Mouse (Mus musculus): ENCODE results near the gene Msl2. TPM values are rescaled to one million over a fixed set of nuclear protein-coding genes. Genes with fewer than 3 reads are reported as not detected.

Msl2 gene
- polyA plus RNA-seq, 1 experiment from 2014 or later, result 2.6 TPM

GRCm38 (mm10) chr9:101072506-101072905, 1.4 kb upstream of the Msl2 start:
- no peak overlapping the region for H3K27ac ChIP-seq (ENCODE audit: low read length)
- no peak overlapping the region for H3K9ac ChIP-seq (ENCODE audit: low read depth, low read length)
- ATAC-seq, result no peak
- WGBS, result 39% methylated on average over 5 of the region's 5 CpGs
- H3K4me3 ChIP-seq (ENCODE audit: low read length), result no peak overlapping the region
- no peaks in the 10 kb centered on the region for H3K36me3 ChIP-seq (ENCODE audit: control insufficient read depth, insufficient read depth, low read length)
- H3K9me3 ChIP-seq (ENCODE audit: control insufficient read depth, low read length), result no peaks in the 10 kb centered on the region
- H3K4me1 ChIP-seq (ENCODE audit: control insufficient read depth, insufficient read depth, low read length), result peaks cover 3% of the 10 kb centered on the region; the same call in 1 of the 2 replicates
- H3K4me2 ChIP-seq (ENCODE audit: low read depth, low read length), result no peak overlapping the region
- no peaks in the 10 kb centered on the region for H3K27me3 ChIP-seq (replicated peaks; ENCODE audit: control insufficient read depth, insufficient read depth, low read length)

GRCm38 (mm10) chr9:101073041-101073986, 587 bp upstream of the Msl2 start:
- Histone ChIP-seq H3K4me3 (ENCODE audit: low read length) (peak overlapping the region; percentile 72), H3K9ac (ENCODE audit: low read depth, low read length) (peak overlapping the region; percentile 99), H3K4me1 (ENCODE audit: control insufficient read depth, insufficient read depth, low read length) (peaks cover 7% of the 10 kb centered on the region; the same call in 1 of the 2 replicates), H3K27ac (ENCODE audit: low read length) (peak overlapping the region; percentile 100), H3K4me2 (ENCODE audit: low read depth, low read length) (peak overlapping the region; percentile 73), H3K9me3 (ENCODE audit: control insufficient read depth, low read length) (no peaks in the 10 kb centered on the region), H3K36me3 (ENCODE audit: control insufficient read depth, insufficient read depth, low read length) (no peaks in the 10 kb centered on the region), H3K27me3 (replicated peaks; ENCODE audit: control insufficient read depth, insufficient read depth, low read length) (no peaks in the 10 kb centered on the region)
- WGBS, result 1% methylated on average over 64 of the region's 65 CpGs
- peak; percentile 94 for ATAC-seq

DNA sequence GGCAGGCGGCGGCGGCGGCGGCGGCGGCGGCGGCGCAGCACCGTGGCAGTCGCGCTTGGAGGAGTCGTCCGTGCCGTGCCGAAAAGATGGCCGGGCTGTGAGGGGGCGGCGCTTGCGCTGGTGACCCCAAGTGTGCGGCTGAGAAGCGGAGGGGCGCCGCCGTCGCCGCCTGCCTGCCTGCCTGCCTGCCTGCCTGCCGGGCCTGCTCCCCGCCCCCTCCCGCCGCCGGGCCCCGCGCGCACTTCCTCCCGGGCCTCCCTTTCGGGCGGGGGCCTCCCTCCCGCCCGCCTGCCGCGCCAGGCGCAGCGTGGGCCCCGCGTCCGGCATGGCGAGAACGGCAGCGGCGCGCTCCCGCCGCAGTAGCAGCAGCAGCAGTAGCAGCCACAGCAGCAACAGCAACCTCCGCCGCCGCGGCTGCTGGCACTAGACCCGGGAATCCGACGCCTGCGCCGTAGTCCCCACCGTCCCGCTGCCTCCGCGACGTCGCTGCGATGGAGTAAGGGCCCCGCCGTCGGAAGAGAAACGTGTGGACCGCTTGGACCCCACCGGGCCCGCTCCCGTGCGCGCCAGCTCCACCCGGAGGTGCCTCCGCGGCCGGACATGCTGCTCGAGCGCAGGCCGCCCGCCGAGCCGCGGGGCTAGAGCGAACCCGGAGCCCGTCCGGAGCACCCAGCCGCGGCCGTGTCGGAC, 576 bp downstream of the Msl2 start:
- peak overlapping the region; percentile 72 for H3K4me3 ChIP-seq (ENCODE audit: low read length)
- H3K9me3 ChIP-seq (ENCODE audit: control insufficient read depth, low read length), result no peaks in the 10 kb centered on the region
- peak overlapping the region; percentile 99 for H3K9ac ChIP-seq (ENCODE audit: low read depth, low read length)
- peak overlapping the region; percentile 69 for H3K4me2 ChIP-seq (ENCODE audit: low read depth, low read length)
- under 1% methylated on average over 73 of the region's 100 CpGs for WGBS
- H3K4me1 ChIP-seq (ENCODE audit: control insufficient read depth, insufficient read depth, low read length), result peaks cover 17% of the 10 kb centered on the region
- no peaks in the 10 kb centered on the region for H3K36me3 ChIP-seq (ENCODE audit: control insufficient read depth, insufficient read depth, low read length)
- ATAC-seq, result peak; percentile 77
- no peaks in the 10 kb centered on the region for H3K27me3 ChIP-seq (replicated peaks; ENCODE audit: control insufficient read depth, insufficient read depth, low read length)
- peak overlapping the region; percentile 100 for H3K27ac ChIP-seq (ENCODE audit: low read length)

- ATAC-seq, result no peak
- no peaks in the 10 kb centered on the region for H3K36me3 ChIP-seq (ENCODE audit: control insufficient read depth, insufficient read depth, low read length)
- H3K9ac ChIP-seq (ENCODE audit: low read depth, low read length), result peak overlapping the region; percentile 99
- H3K4me1 ChIP-seq (ENCODE audit: control insufficient read depth, insufficient read depth, low read length), result peaks cover 19% of the 10 kb centered on the region
- H3K4me3 ChIP-seq (ENCODE audit: low read length), result peak overlapping the region; percentile 72
- H3K27me3 ChIP-seq (replicated peaks; ENCODE audit: control insufficient read depth, insufficient read depth, low read length), result no peaks in the 10 kb centered on the region
- no peaks in the 10 kb centered on the region for H3K9me3 ChIP-seq (ENCODE audit: control insufficient read depth, low read length)
- WGBS, result under 1% methylated on average over 25 of the region's 25 CpGs
- peak overlapping the region; percentile 100 for H3K27ac ChIP-seq (ENCODE audit: low read length)
- H3K4me2 ChIP-seq (ENCODE audit: low read depth, low read length), result peak overlapping the region; percentile 69
These were observed 1.2 kb downstream of the Msl2 start for GRCm38 (mm10) chr9:101075091-101075581.

GRCm38 (mm10) chr9:101075694-101076093, 1.8 kb downstream of the Msl2 start:
- Histone ChIP-seq H3K27me3 (replicated peaks; ENCODE audit: control insufficient read depth, insufficient read depth, low read length) (no peaks in the 10 kb centered on the region), H3K4me2 (ENCODE audit: low read depth, low read length) (peak overlapping the region; percentile 69), H3K9ac (ENCODE audit: low read depth, low read length) (peak overlapping the region; percentile 99), H3K4me1 (ENCODE audit: control insufficient read depth, insufficient read depth, low read length) (peaks cover 19% of the 10 kb centered on the region), H3K36me3 (ENCODE audit: control insufficient read depth, insufficient read depth, low read length) (no peaks in the 10 kb centered on the region), H3K4me3 (ENCODE audit: low read length) (peak overlapping the region; percentile 72), H3K9me3 (ENCODE audit: control insufficient read depth, low read length) (no peaks in the 10 kb centered on the region), H3K27ac (ENCODE audit: low read length) (peak overlapping the region; percentile 100)
- WGBS, result under 1% methylated on average over 8 of the region's 8 CpGs
- no peak for ATAC-seq

DNA sequence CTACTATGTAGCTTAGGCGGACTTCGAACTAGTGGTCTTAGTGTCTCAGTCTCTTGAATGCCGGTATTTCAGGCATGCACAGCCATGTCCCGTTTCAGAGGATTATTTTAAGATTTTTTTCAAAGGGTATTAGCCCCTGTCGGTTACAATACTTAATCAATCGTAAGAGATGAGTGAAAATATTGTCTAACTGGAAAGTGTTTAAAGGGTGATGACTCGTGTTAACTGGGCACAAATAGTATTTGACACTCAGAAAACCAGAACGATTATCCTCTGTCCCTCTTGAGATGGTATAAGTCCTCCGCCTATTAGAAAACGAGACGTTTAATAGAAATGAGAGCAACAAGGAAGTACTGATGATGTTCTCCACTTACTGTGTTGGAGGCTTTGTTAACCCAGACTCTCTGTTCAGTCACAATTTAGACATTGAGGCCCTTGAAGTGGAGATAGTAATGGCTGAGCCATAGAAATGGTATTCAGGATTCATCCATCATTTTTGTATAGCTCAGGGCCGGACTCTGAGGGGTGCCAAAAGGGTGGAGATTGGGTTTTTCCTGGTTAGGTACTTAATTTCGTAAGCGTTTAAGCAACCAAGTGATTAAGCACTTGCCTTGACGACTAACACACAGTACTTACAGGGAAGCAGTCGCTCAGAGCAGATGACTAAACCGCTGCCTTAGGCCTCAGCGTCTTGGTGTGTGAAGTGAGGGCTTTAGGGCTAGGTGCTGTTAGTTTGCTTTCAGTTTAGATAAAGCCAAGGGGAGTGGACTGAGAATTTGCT, 2.4 kb downstream of the Msl2 start:
- H3K27me3 ChIP-seq (replicated peaks; ENCODE audit: control insufficient read depth, insufficient read depth, low read length), result no peaks in the 10 kb centered on the region
- under 1% methylated on average over 18 of the region's 18 CpGs for WGBS

GRCm38 (mm10) chr9:101077486-101077885, 3.6 kb downstream of the Msl2 start:
- no peak for ATAC-seq
- no peaks in the 10 kb centered on the region for H3K27me3 ChIP-seq (replicated peaks; ENCODE audit: control insufficient read depth, insufficient read depth, low read length)
- no peak overlapping the region for H3K27ac ChIP-seq (ENCODE audit: low read length)
- peaks cover 19% of the 10 kb centered on the region for H3K4me1 ChIP-seq (ENCODE audit: control insufficient read depth, insufficient read depth, low read length)
- peak overlapping the region; percentile 72 for H3K4me3 ChIP-seq (ENCODE audit: low read length)
- peak overlapping the region; percentile 69 for H3K4me2 ChIP-seq (ENCODE audit: low read depth, low read length)
- H3K9ac ChIP-seq (ENCODE audit: low read depth, low read length), result peak overlapping the region; percentile 99
- no peaks in the 10 kb centered on the region for H3K9me3 ChIP-seq (ENCODE audit: control insufficient read depth, low read length)
- H3K36me3 ChIP-seq (ENCODE audit: control insufficient read depth, insufficient read depth, low read length), result no peaks in the 10 kb centered on the region

More for the DNA sequence above, 2.4 kb downstream of the Msl2 start:
- H3K36me3 ChIP-seq (ENCODE audit: control insufficient read depth, insufficient read depth, low read length), result no peaks in the 10 kb centered on the region
- no peaks in the 10 kb centered on the region for H3K9me3 ChIP-seq (ENCODE audit: control insufficient read depth, low read length)
- peak overlapping the region; percentile 72 for H3K4me3 ChIP-seq (ENCODE audit: low read length)
- H3K9ac ChIP-seq (ENCODE audit: low read depth, low read length), result peak overlapping the region; percentile 99
- ATAC-seq, result no peak
- H3K4me2 ChIP-seq (ENCODE audit: low read depth, low read length), result peak overlapping the region; percentile 69
- H3K4me1 ChIP-seq (ENCODE audit: control insufficient read depth, insufficient read depth, low read length), result peaks cover 19% of the 10 kb centered on the region
- H3K27ac ChIP-seq (ENCODE audit: low read length), result peak overlapping the region; percentile 100

GRCm38 (mm10) chr9:101078579-101078978, 4.7 kb downstream of the Msl2 start:
- peak overlapping the region; percentile 45 for H3K4me2 ChIP-seq (ENCODE audit: low read depth, low read length)
- H3K9me3 ChIP-seq (ENCODE audit: control insufficient read depth, low read length), result no peaks in the 10 kb centered on the region
- 62% methylated on average over 4 of the region's 4 CpGs for WGBS
- H3K36me3 ChIP-seq (ENCODE audit: control insufficient read depth, insufficient read depth, low read length), result no peaks in the 10 kb centered on the region
- H3K4me1 ChIP-seq (ENCODE audit: control insufficient read depth, insufficient read depth, low read length), result peaks cover 19% of the 10 kb centered on the region
- H3K9ac ChIP-seq (ENCODE audit: low read depth, low read length), result 0 out of 2 replicates have a peak overlapping the region, but pooled peaks have one; percentile 21
- no peaks in the 10 kb centered on the region for H3K27me3 ChIP-seq (replicated peaks; ENCODE audit: control insufficient read depth, insufficient read depth, low read length)
- H3K4me3 ChIP-seq (ENCODE audit: low read length), result peak overlapping the region; percentile 29
- no peak overlapping the region for H3K27ac ChIP-seq (ENCODE audit: low read length)
- no peak for ATAC-seq
